Mouse (Mus musculus) lung, adult 2 months (tissue): Measurements from ENCODE around the gene Defa37. TPM values are rescaled to one million over a fixed set of nuclear protein-coding genes. Genes with fewer than 3 reads are reported as not detected.
"Not testable (repeated sequence)": the region's sequence is repeated elsewhere in the genome, so short reads cannot be mapped to it uniquely, and the experiment has no call there.

Source experiments
- DNase-seq: peaks from one replicate; pipeline ENCODE4 v3.0.0; 2022
- H3K4me1 ChIP-seq: fragments of 200-500 bp; 2 replicates; pipeline ENCODE4 v1.6.1; 2011; ENCODE audit warnings: low read length; ENCODE audit not compliant: control insufficient read depth, insufficient read depth
- H3K4me3 ChIP-seq: fragments of 200-500 bp; replicated peaks from 2 replicates; pipeline ENCODE3; 2011; ENCODE audit warnings: low read depth, mild to moderate bottlenecking, control low read depth, low read length; ENCODE audit errors: extremely low read depth
- WGBS: fragments of 180-500 bp; shearing (Covaris S2); methylation state at CpG from one replicate; pipeline ENCODE4 v1.1.7; 2018; 5-methylcytosine and 5-hydroxymethylcytosine counted together
- polyA plus RNA-seq: library from polyadenylated mRNA; depleted of rRNA; stranded (reverse); fragments of >200 nt; gene quantifications from 2 replicates; pipeline ENCODE4 v1.2.3, GENCODE M21; 2012; rRNA removed

Defa37 gene
- not detected in 2 replicates for polyA plus RNA-seq

DNA sequence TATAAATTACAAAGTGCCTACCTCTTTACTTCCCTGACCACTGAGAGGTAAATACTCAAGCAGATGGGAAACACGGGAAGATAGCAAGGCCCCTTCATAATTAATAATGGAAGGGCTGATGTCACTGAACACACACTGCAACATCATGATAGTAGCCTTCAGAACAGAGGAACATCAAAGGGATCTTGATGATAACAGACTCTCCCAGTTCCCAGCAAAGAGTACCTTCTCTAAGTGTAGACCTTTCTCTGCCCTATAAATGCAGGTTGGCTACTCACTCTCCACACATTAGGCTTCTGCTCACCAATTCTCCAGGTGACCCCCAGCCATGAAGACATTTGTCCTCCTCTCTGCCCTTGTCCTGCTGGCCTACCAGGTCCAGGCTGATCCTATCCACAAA is at the start of gene Defa37:
Gene Defa37 (plus strand): TSS at position 301 of the 400 bp plus-strand sequence.
- not testable (repeated sequence) for H3K4me1 ChIP-seq, H3K4me3 ChIP-seq, DNase-seq
- WGBS, result no CpG with 5 or more reads among the region's 1 CpGs

DNA sequence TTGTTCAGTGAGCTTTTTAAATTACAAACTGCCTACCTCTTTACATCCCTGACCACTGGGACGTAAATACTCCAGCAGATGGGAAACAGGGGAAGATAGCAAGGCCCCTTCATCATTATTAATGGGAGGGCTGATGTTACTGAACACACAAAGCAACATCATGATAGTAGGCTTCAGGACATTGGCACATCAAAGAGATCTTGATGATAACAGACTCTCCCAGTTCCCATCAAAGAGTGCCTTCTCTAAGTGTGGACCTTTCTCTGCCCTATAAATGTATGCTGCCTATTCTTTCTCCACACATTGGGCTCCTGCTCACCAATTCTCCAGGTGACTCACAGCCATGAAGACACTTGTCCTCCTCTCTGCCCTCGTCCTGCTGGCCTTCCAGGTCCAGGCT is 36.5 kb upstream of the Defa37 start, which contains the start of gene Defa32:
Gene Defa32 (plus strand): TSS at position 301 of the 400 bp plus-strand sequence.
- not testable (repeated sequence) for DNase-seq, H3K4me1 ChIP-seq, H3K4me3 ChIP-seq
- no CpG with 5 or more reads among the region's 2 CpGs for WGBS

DNA sequence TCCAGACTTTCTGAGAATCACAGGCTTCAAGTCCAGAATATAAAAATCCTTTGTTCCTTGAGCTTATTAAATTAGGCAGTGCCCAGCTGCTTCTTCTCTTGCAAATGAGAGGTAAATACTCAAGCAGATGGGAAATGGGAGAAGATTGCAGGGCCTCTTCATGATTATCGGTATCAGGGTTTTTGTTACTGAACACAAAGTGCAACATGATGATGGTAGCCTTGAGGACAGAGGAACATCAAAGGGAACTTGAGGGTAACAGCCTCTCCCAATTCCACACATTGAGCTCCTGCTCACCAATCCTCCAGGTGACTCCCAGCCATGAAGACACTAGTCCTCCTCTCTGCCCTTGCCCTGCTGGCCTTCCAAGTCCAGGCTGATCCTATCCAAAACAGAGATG is 17.5 kb downstream of the Defa37 start, which contains the start of gene Defa28:
Gene Defa28 (plus strand): TSS at position 301 of the 400 bp plus-strand sequence.
- H3K4me3 ChIP-seq, H3K4me1 ChIP-seq, DNase-seq: not testable (repeated sequence)
- no CpG with 5 or more reads among the region's 1 CpGs for WGBS

DNA sequence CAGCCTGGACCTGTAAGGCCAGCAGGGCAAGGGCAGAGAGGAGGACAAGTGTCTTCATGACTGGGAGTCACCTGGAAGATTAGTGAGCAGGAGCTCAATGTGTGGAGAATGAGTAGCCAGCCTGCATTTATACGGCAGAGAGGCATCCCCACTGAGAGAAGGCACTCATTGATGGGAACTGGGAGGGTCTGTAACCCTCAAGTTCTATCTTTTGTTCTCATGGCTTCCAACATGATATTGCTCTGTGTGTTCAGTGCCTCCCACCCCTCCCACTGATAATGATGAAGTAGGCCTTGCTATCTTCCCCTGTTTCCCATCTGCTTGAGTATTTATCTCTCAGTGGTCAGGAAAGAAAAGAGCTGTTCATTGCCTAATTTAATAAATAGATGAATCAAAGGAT is 29.2 kb downstream of the Defa37 start, which contains the start of gene Gm7861:
Gene Gm7861 (minus strand): TSS at position 101 of the 400 bp plus-strand sequence.
- H3K4me1 ChIP-seq, H3K4me3 ChIP-seq, DNase-seq: not testable (repeated sequence)
- no CpG with 5 or more reads among the region's 1 CpGs for WGBS

Other genes starting within 250 kb of the Defa37 start
- not detected in 2 replicates for gene Defa27, start 249.8 kb upstream of the Defa37 start, polyA plus RNA-seq
- gene Defa29, start 238.4 kb upstream of the Defa37 start, polyA plus RNA-seq, result not detected in 2 replicates
- gene Defa2, start 186.9 kb upstream of the Defa37 start, polyA plus RNA-seq, result 0.58 TPM in 1 of 2 replicates, not detected in the other
- not detected in 2 replicates for gene Defa33, start 173.6 kb upstream of the Defa37 start, polyA plus RNA-seq
- gene Defa36, start 138.0 kb upstream of the Defa37 start, polyA plus RNA-seq, result not detected in 2 replicates
- gene Gm7849, start 108.8 kb upstream of the Defa37 start, polyA plus RNA-seq, result not detected in 2 replicates
- gene Defa20, start 56.1 kb upstream of the Defa37 start, polyA plus RNA-seq, result not detected in 2 replicates
- not detected in 2 replicates for gene Defa32, start 36.4 kb upstream of the Defa37 start, polyA plus RNA-seq
- not detected in 2 replicates for gene Defa28, start 17.6 kb downstream of the Defa37 start, polyA plus RNA-seq
- gene Gm7861, start 29.1 kb downstream of the Defa37 start, polyA plus RNA-seq, result not detected in 2 replicates
- gene Defa26, start 52.8 kb downstream of the Defa37 start, polyA plus RNA-seq, result not detected in 2 replicates
- not detected in 2 replicates for gene Defa17, start 90.4 kb downstream of the Defa37 start, polyA plus RNA-seq
- gene Defa34, start 100.4 kb downstream of the Defa37 start, polyA plus RNA-seq, result not detected in 2 replicates
- not detected in 2 replicates for gene AY761184, start 138.3 kb downstream of the Defa37 start, polyA plus RNA-seq
- gene Defa24, start 169.1 kb downstream of the Defa37 start, polyA plus RNA-seq, result 0.45 TPM in 1 of 2 replicates, not detected in the other